Mouse (Mus musculus): ENCODE measurements at regions not wholly inside any gene's neighbourhood (a gene's known extent, or its start where the extent isn't known, plus 50 kb on each side); places are given as distances from the start of the nearest gene placed in this dataset.

GRCm38 (mm10) chr2:105521841-105522240, 122.7 kb upstream of the Rcn1 start:
- TF ChIP-seq CTCF (IDR thresholded peaks at IDR 0.05) (no peak), EP300 (IDR thresholded peaks at IDR 0.05) (no peak)
